Mouse (Mus musculus): ENCODE measurements around the gene Kcnt2. TPM values are rescaled to one million over a fixed set of nuclear protein-coding genes. Genes with fewer than 3 reads are reported as not detected.

Kcnt2 gene
- total and polyA plus RNA-seq, 3 experiments, result not detected

GRCm38 (mm10) chr1:140548711-140549110, 302.8 kb downstream of the Kcnt2 start:
- peaks cover 5% of the 10 kb centered on the region for H3K9me3 ChIP-seq (replicated peaks; ENCODE audit: low read length)
- TF ChIP-seq CHD1 (IDR thresholded peaks at IDR 0.05; ENCODE audit: low read depth, low read length) (no peak), SMC3 (IDR thresholded peaks at IDR 0.05; ENCODE audit: low read depth, low read length) (no peak), RAD21 (IDR thresholded peaks at IDR 0.05; ENCODE audit: low read depth, low read length) (peak; percentile 3; the same call in 1 of the 2 replicates)
- no peaks in the 10 kb centered on the region for H3K36me3 ChIP-seq (replicated peaks in 1 of 2; ENCODE audit: control insufficient read depth in 1 of 2, insufficient read depth in 1 of 2, low read length in 1 of 2)
- no peak overlapping the region for H3K4me3 ChIP-seq (replicated peaks in 1 of 3; ENCODE audit: low read depth in 2 of 3, low read length in 2 of 3, poor library complexity in 1 of 3)
- H3K9ac ChIP-seq (ENCODE audit: insufficient read depth, low read depth), result no peak overlapping the region
- in situ Hi-C loops (cut with MboI; ENCODE audit: low pct_ligation_motif_present, low pct_unique_long_range_greater_than_20kb, low sequenced_read_pairs), result loop anchor here (25.0 kb wide), 1 partner anchor 386 kb away; no protein-coding TSS in a partner anchor
- dilution Hi-C loops (cut with MboI; ENCODE audit: extremely low pct_ligation_motif_present, extremely low pct_unique_long_range_greater_than_20kb, low sequenced_read_pairs), result no loop called here
- no peaks in the 10 kb centered on the region for H3K79me2 ChIP-seq (replicated peaks; ENCODE audit: control insufficient read depth, extremely low read depth, insufficient read depth, poor library complexity, severe bottlenecking)
- H3K27me3 ChIP-seq (replicated peaks), result no peaks in the 10 kb centered on the region
- DNase-seq (ENCODE audit: extremely low read depth), result no peak
- no peaks in the 10 kb centered on the region for H3K4me1 ChIP-seq (ENCODE audit: control insufficient read depth in 1 of 2, insufficient read depth in 2 of 2)
- H3K4me2 ChIP-seq (ENCODE audit: insufficient read depth, low read depth, poor library complexity, severe bottlenecking), result no peak overlapping the region
- no peak overlapping the region for H3K27ac ChIP-seq (ENCODE audit: insufficient read depth, low read depth)

- H3K27ac ChIP-seq (ENCODE audit: insufficient read depth, low read depth), result no peak overlapping the region
- H3K4me3 ChIP-seq (replicated peaks in 1 of 3; ENCODE audit: low read depth in 2 of 3, low read length in 2 of 3, poor library complexity in 1 of 3), result no peak overlapping the region
- no peak for DNase-seq (ENCODE audit: extremely low read depth)
- dilution Hi-C loops (cut with MboI; ENCODE audit: extremely low pct_ligation_motif_present, extremely low pct_unique_long_range_greater_than_20kb, low sequenced_read_pairs), result no loop called here
- no peak overlapping the region for H3K9ac ChIP-seq (ENCODE audit: insufficient read depth, low read depth)
- H3K9me3 ChIP-seq (replicated peaks; ENCODE audit: low read length), result peaks cover 8% of the 10 kb centered on the region
- H3K36me3 ChIP-seq (replicated peaks in 1 of 2; ENCODE audit: control insufficient read depth in 1 of 2, insufficient read depth in 1 of 2, low read length in 1 of 2), result no peaks in the 10 kb centered on the region
- in situ Hi-C loops (cut with MboI; ENCODE audit: low pct_ligation_motif_present, low pct_unique_long_range_greater_than_20kb, low sequenced_read_pairs), result no loop called here
- H3K4me1 ChIP-seq (ENCODE audit: control insufficient read depth in 1 of 2, insufficient read depth in 2 of 2), result no peaks in the 10 kb centered on the region
- H3K27me3 ChIP-seq (replicated peaks), result no peaks in the 10 kb centered on the region
- H3K4me2 ChIP-seq (ENCODE audit: insufficient read depth, low read depth, poor library complexity, severe bottlenecking), result no peak overlapping the region
- TF ChIP-seq MXI1 (IDR thresholded peaks at IDR 0.05; ENCODE audit: low read depth, low read length) (no peak), PAX5 (IDR thresholded peaks at IDR 0.05; ENCODE audit: low read length) (no peak), EP300 (IDR thresholded peaks at IDR 0.05; ENCODE audit: low read length) (no peak), ZNF384 (IDR thresholded peaks at IDR 0.05; ENCODE audit: low read depth, low read length) (no peak), HCFC1 (IDR thresholded peaks at IDR 0.05; ENCODE audit: low read depth, low read length) (no peak), ETS1 (conservative IDR thresholded peaks at IDR 0.05; ENCODE audit: low read depth, low read length) (no peak), E2F4 (IDR thresholded peaks at IDR 0.05; ENCODE audit: insufficient replicate concordance, low read depth, low read length) (no peak), ELF1 (IDR thresholded peaks at IDR 0.05; ENCODE audit: low read depth, low read length) (no peak), USF2 (conservative IDR thresholded peaks at IDR 0.05; ENCODE audit: low read depth, low read length) (no peak), BHLHE40 (IDR thresholded peaks at IDR 0.05; ENCODE audit: low read depth, low read length) (no peak)
- no peaks in the 10 kb centered on the region for H3K79me2 ChIP-seq (replicated peaks; ENCODE audit: control insufficient read depth, extremely low read depth, insufficient read depth, poor library complexity, severe bottlenecking)
These were observed 314.8 kb downstream of the Kcnt2 start for GRCm38 (mm10) chr1:140560801-140561200.

- Histone ChIP-seq H3K4me3 (replicated peaks in 1 of 3; ENCODE audit: low read depth in 2 of 3, low read length in 2 of 3, poor library complexity in 1 of 3) (no peak overlapping the region), H3K4me2 (ENCODE audit: insufficient read depth, low read depth, poor library complexity, severe bottlenecking) (no peak overlapping the region), H3K9me3 (replicated peaks; ENCODE audit: low read length) (peaks cover 6% of the 10 kb centered on the region), H3K36me3 (replicated peaks in 1 of 2; ENCODE audit: control insufficient read depth in 1 of 2, insufficient read depth in 1 of 2, low read length in 1 of 2) (no peaks in the 10 kb centered on the region), H3K79me2 (replicated peaks; ENCODE audit: control insufficient read depth, extremely low read depth, insufficient read depth, poor library complexity, severe bottlenecking) (no peaks in the 10 kb centered on the region), H3K9ac (ENCODE audit: insufficient read depth, low read depth) (no peak overlapping the region), H3K27ac (ENCODE audit: insufficient read depth, low read depth) (no peak overlapping the region), H3K4me1 (ENCODE audit: control insufficient read depth in 1 of 2, insufficient read depth in 2 of 2) (no peaks in the 10 kb centered on the region), H3K27me3 (replicated peaks) (no peaks in the 10 kb centered on the region)
- TF ChIP-seq IRF4 (IDR thresholded peaks at IDR 0.05; ENCODE audit: low read depth, low read length) (no peak), TCF12 (IDR thresholded peaks at IDR 0.05; ENCODE audit: low read depth, low read length) (no peak), KAT2A (IDR thresholded peaks at IDR 0.05; ENCODE audit: insufficient replicate concordance, low read length) (no peak), E2F4 (IDR thresholded peaks at IDR 0.05; ENCODE audit: insufficient replicate concordance, low read depth, low read length) (no peak), MEF2A (IDR thresholded peaks at IDR 0.05; ENCODE audit: borderline replicate concordance, low read depth, low read length) (no peak), USF1 (IDR thresholded peaks at IDR 0.05; ENCODE audit: low read depth, low read length) (no peak), UBTF (IDR thresholded peaks at IDR 0.05; ENCODE audit: low read depth, low read length) (no peak), ZMIZ1 (IDR thresholded peaks at IDR 0.05; ENCODE audit: low read depth, low read length) (no peak), NELFE (IDR thresholded peaks at IDR 0.05; ENCODE audit: low read depth, low read length) (no peak), ETS1 (conservative IDR thresholded peaks at IDR 0.05; ENCODE audit: low read depth, low read length) (no peak), NRF1 (IDR thresholded peaks at IDR 0.05; ENCODE audit: low read depth, low read length) (no peak), MAFK (IDR thresholded peaks at IDR 0.05; ENCODE audit: insufficient replicate concordance, low read length) (no peak), CHD2 (IDR thresholded peaks at IDR 0.05; ENCODE audit: low read length) (no peak), POLR2A (IDR thresholded peaks at IDR 0.05; ENCODE audit: low read depth, low read length) (no peak)
- in situ Hi-C loops (cut with MboI; ENCODE audit: low pct_ligation_motif_present, low pct_unique_long_range_greater_than_20kb, low sequenced_read_pairs) (no loop called here), dilution Hi-C loops (cut with MboI; ENCODE audit: extremely low pct_ligation_motif_present, extremely low pct_unique_long_range_greater_than_20kb, low sequenced_read_pairs) (no loop called here)
- no peak for DNase-seq (ENCODE audit: extremely low read depth)
These were observed 326.2 kb downstream of the Kcnt2 start for GRCm38 (mm10) chr1:140572141-140572540.

All from CH12.LX (cell line).